Mouse (Mus musculus) heart, embryonic 14.5 days (tissue): ENCODE results near the gene Agtrap. TPM values are rescaled to one million over a fixed set of nuclear protein-coding genes. Genes with fewer than 3 reads are reported as not detected.

Experiments
- ATAC-seq: fragments of 200-750 bp; cut with Nextera tagmentation; 2 replicates; pipeline ENCODE4 v1.8.0; 2017; ENCODE audit warnings: low read depth, moderate TSS enrichment; ENCODE audit not compliant: insufficient number of reproducible peaks, insufficient read depth, low FRiP score
- H3K27ac ChIP-seq, 2 experiments: fragments of 200-500 bp in 1 of 2; fragments of 300-500 bp in 1 of 2; sonication (generic) in 1 of 2; replicated peaks in 1 of 2; 2 replicates each; pipeline ENCODE4 v1.5.1; 2012 to 2014; ENCODE audit warnings: low read depth in 2 of 2, low read length in 2 of 2, control low read depth in 1 of 2, mild to moderate bottlenecking in 1 of 2, mixed read lengths in 1 of 2; ENCODE audit not compliant: control insufficient read depth in 1 of 2, insufficient read depth in 1 of 2
- H3K27me3 ChIP-seq: fragments of 300-500 bp; sonication (generic); 2 replicates; pipeline ENCODE4 v1.6.1; 2014; ENCODE audit warnings: mild to moderate bottlenecking, low read length, control low read depth; ENCODE audit not compliant: control insufficient read depth, insufficient read depth
- H3K36me3 ChIP-seq: fragments of 300-500 bp; sonication (generic); 2 replicates; pipeline ENCODE4 v1.6.1; 2014; ENCODE audit warnings: mild to moderate bottlenecking, control low read depth, low read length, mixed read lengths; ENCODE audit not compliant: control insufficient read depth, insufficient read depth
- H3K4me1 ChIP-seq, 2 experiments: fragments of 200-500 bp in 1 of 2; fragments of 300-500 bp in 1 of 2; sonication (generic) in 1 of 2; 2 replicates each; pipeline ENCODE4 v1.6.1; 2012 to 2014; ENCODE audit warnings: low read length in 2 of 2, control low read depth in 1 of 2, mixed read lengths in 1 of 2; ENCODE audit not compliant: control insufficient read depth in 2 of 2, insufficient read depth in 2 of 2
- H3K4me2 ChIP-seq: fragments of 300-500 bp; sonication (generic); 2 replicates; pipeline ENCODE4 v1.6.1; 2014; ENCODE audit warnings: mild to moderate bottlenecking, low read length
- H3K4me3 ChIP-seq, 2 experiments: fragments of 200-500 bp in 1 of 2; fragments of 300-500 bp in 1 of 2; sonication (generic) in 1 of 2; 2 replicates each; pipeline ENCODE4 v1.5.1; 2012 to 2014; ENCODE audit warnings: low read length in 2 of 2, mild to moderate bottlenecking in 2 of 2, control low read depth in 1 of 2, low read depth in 1 of 2, moderate library complexity in 1 of 2; ENCODE audit not compliant: control insufficient read depth in 1 of 2, insufficient read depth in 1 of 2
- H3K9ac ChIP-seq: fragments of 300-500 bp; sonication (generic); 2 replicates; pipeline ENCODE4 v1.6.1; 2014; ENCODE audit warnings: mild to moderate bottlenecking, low read length
- H3K9me3 ChIP-seq: fragments of 300-500 bp; sonication (generic); 2 replicates; pipeline ENCODE4 v1.6.1; 2016; ENCODE audit warnings: low read length, control low read depth; ENCODE audit not compliant: control insufficient read depth
- WGBS: fragments of 180-500 bp; shearing (Covaris S2); extraction: QIAGEN DNeasy Blood & Tissue Kit; methylation state at CpG from one replicate; pipeline ENCODE4 v1.1.7; 2014; 5-methylcytosine and 5-hydroxymethylcytosine counted together
- polyA plus RNA-seq: library from polyadenylated mRNA; unstranded; fragments of >200 nt; fragmentation: Nextera tagmentation; extraction: Ambion mirVana; gene quantifications from 2 replicates; pipeline ENCODE4 v1.2.1, GENCODE M21; 2014

Agtrap gene
- polyA plus RNA-seq, 1 experiment from 2014 or later = 19.5 TPM

DNA sequence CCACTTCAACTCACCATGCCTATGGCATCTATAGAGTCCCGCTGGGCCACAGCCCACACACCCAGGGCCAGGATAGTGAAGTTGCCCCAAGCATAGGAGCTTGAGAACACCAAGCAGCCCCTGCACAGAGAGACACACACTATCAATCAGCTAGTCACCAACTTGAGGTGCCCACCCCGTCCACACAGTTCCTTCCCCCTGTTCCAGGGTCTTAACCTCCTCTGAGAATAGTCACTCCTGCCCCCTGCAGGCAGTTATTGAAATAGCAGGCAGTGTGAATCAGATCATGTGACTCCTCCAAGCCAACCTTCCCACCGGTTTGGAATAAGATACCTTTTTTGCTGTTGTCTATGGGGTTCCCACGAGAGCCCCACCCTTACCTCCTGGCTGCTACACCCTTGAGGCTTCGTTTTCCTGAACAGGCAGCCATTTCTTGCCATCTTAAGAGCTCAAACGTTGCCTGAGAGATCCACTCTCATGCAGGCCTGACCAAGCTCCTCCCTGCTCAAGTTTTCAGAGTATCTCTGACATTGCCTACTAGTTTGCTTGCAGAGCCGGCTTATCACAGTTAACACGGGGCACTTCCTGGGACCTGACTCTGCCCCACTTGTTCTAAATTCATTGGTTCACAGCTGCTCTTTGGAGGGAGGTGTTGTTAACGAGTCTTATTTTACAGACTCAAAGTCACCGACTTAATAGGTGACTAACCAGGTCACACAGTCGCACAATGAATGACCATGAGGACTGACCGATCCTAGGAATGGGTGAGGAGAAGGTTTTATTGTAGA, 5.4 kb downstream of the Agtrap start:
- Histone ChIP-seq H3K36me3 (peaks cover 27% of the 10 kb centered on the region), H3K4me1 (peaks cover 26 to 37% of the 10 kb centered on the region in 2 experiments), H3K27me3 (no peaks in the 10 kb centered on the region), H3K4me2 (no peak overlapping the region), H3K4me3 (no peak overlapping the region), H3K27ac (0 out of 4 replicates have a peak overlapping the region, but pooled peaks of 1 of the 2 experiments have one; percentile 33), H3K9ac (no peak overlapping the region), H3K9me3 (no peaks in the 10 kb centered on the region)
- ATAC-seq = no peak
- whole genome bisulfite sequencing = 45% methylated on average over 12 of the region's 12 CpGs

DNA sequence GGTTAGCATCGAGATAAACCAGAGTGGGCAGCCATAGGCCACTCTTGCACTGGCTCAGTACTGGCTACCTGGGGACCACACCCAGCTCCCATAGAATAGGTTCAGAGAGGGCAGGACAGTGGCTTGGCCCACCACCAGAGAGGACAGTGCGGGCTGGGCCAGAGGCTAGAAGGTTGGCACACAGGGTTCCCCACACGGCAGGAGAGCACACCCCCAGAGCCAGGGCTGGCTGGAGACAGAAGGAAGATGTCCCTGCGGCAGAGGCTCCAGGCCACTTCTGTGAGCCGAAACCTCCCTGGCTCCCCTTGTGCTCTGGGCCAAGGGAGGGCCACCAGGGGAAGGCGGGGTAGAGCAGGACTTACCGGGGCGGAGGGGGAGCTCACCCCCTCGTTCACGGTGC, 6.6 kb downstream of the Agtrap start:
- no peaks in the 10 kb centered on the region for H3K27me3 ChIP-seq
- no peaks in the 10 kb centered on the region for H3K9me3 ChIP-seq
- H3K36me3 ChIP-seq = peaks cover 27% of the 10 kb centered on the region
- H3K4me1 ChIP-seq = peaks cover 17 to 28% of the 10 kb centered on the region in 2 experiments
- no peak overlapping the region for H3K27ac ChIP-seq
- no peak overlapping the region for H3K4me2 ChIP-seq
- no peak overlapping the region for H3K4me3 ChIP-seq
- ATAC-seq = no peak
- 96% methylated on average over 10 of the region's 10 CpGs for WGBS
- no peak overlapping the region for H3K9ac ChIP-seq

DNA sequence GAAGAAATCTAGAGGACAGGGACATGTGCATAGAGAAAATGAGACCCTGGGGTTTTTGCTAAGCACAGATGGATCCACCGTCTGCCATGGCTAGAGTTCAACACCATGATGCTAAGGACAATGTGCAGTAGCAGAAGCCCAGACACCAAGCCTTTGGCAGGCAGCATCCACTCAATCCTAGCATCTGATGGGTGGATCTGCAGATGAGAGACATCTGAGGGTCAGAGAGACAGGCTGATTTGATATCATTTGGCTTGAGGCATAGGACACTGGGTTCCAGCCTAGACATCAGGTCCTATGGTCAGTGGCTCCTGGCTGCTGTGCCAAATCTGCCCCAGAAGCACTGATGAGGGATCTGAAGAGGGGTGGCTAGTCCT, 7.2 kb downstream of the Agtrap start:
- Histone ChIP-seq H3K27me3 (no peaks in the 10 kb centered on the region), H3K27ac (no peak overlapping the region), H3K9ac (no peak overlapping the region), H3K4me2 (no peak overlapping the region), H3K9me3 (no peaks in the 10 kb centered on the region), H3K36me3 (peaks cover 27% of the 10 kb centered on the region), H3K4me3 (no peak overlapping the region), H3K4me1 (peaks cover 17 to 28% of the 10 kb centered on the region in 2 experiments)
- WGBS = 83% methylated on average over 1 of the region's 1 CpGs
- no peak for ATAC-seq

DNA sequence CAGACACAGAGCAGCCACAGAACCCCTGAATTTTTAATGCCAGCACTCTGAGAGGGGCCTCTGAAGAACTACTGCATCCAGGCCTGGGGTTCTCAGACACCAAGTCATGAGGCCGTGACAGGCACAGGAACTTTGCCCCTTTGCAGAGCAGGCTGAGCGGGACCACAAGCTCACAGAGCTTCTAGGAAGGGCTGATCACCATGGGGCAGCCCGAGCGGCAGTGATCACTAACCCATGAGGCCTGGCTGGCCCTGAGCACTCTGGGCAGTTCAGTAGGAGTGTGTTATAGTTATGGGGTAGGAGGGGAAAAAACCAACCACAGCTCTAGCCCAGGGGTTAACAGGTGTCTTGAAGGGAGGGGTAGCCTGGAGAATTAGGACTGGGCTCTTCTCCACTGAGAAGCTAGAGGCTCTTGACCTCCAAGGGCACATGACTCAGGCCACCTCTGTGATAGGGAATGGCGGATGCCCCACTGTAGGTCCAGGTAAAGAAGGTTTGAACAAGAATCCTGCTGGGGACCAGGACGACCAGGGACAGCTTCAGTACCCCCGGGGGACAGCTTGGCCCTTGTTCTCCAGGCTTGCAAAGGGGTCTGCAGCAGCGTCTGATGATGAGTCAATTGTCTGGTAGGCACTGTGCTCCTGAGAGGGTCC, 7.8 kb downstream of the Agtrap start:
- H3K9me3 ChIP-seq = no peaks in the 10 kb centered on the region
- WGBS = 87% methylated on average over 8 of the region's 8 CpGs
- no peak overlapping the region for H3K4me3 ChIP-seq
- H3K27me3 ChIP-seq = no peaks in the 10 kb centered on the region
- H3K27ac ChIP-seq = no peak overlapping the region
- H3K9ac ChIP-seq = no peak overlapping the region
- peaks cover 14 to 23% of the 10 kb centered on the region in 2 experiments for H3K4me1 ChIP-seq
- peaks cover 27% of the 10 kb centered on the region for H3K36me3 ChIP-seq
- H3K4me2 ChIP-seq = no peak overlapping the region
- ATAC-seq = no peak

DNA sequence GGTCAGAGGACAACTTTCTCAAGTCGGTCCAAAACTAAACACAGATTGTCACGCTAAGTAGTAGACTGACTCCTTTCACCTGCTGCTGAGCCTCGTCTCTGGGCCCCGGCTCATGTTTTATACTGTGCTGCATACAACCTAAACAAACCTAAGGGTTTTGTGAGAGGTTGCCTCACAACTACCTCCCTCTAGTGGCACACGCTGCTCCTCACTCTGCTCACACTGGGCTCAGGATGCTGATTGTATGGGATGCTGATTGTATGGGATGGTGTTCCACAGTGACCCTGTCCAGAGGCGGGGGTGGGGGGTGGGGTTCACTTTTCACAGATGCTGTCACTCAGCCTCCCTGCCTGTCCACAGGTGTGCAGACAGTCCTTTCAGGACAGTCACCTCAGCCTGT, 8.6 kb downstream of the Agtrap start:
- peaks cover 13 to 22% of the 10 kb centered on the region in 2 experiments for H3K4me1 ChIP-seq
- H3K9me3 ChIP-seq = no peaks in the 10 kb centered on the region
- peaks cover 27% of the 10 kb centered on the region for H3K36me3 ChIP-seq
- H3K27ac ChIP-seq = no peak overlapping the region
- H3K27me3 ChIP-seq = no peaks in the 10 kb centered on the region
- no peak overlapping the region for H3K4me2 ChIP-seq
- H3K9ac ChIP-seq = no peak overlapping the region
- no peak overlapping the region for H3K4me3 ChIP-seq
- no peak for ATAC-seq
- 64% methylated on average over 6 of the region's 6 CpGs for WGBS

DNA sequence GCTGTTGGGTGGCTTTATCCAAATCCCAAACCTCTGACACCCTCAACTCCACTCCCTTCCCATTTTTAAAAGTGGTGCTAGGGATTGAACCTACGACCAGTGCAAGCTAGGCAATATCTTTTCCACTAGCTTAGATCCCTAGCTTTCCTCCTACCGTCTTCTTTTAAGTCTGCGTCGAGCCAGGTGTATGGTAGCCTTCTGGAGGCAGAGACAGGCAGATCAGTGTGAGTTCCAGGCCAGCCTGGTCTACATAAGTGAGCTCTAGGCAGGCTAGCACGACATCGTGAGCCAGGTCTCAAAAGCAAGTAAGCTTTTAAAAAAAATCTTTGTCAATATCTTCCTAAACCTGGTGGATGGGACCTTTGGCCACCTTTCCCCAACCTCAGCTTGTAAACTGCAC, 11.9 kb downstream of the Agtrap start:
- Histone ChIP-seq H3K4me2 (no peak overlapping the region), H3K27me3 (no peaks in the 10 kb centered on the region), H3K4me3 (no peak overlapping the region), H3K9ac (no peak overlapping the region; the same call in 1 of the 2 replicates), H3K36me3 (peaks cover 14% of the 10 kb centered on the region), H3K4me1 (peaks cover 2 to 4% of the 10 kb centered on the region in 2 experiments; a peak in 2 of 4 replicates), H3K27ac (no peak overlapping the region), H3K9me3 (no peaks in the 10 kb centered on the region)
- 87% methylated on average over 6 of the region's 6 CpGs for WGBS
- ATAC-seq = no peak

DNA sequence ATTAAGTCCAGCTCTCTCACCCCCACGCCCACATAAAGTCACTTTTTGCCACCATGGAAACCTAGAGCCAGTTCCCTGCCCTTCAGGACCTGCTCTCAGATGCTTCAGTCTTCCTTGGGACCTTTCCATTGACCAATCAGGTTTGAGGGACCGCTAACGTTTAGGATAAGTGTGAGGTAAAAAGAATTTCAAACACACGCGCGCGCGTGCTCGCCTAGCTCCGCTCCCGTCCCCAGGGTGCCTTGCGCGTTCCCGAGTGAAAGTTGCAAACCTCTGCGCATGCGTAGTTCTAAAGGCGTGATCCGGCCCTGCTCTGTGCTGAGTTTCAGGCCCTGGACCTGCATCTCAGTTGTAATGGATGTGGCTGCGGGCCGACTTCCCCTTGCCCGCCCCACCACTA, 12.6 kb downstream of the Agtrap start:
- H3K9ac ChIP-seq = peak overlapping the region; percentile 64
- H3K36me3 ChIP-seq = peaks cover 10% of the 10 kb centered on the region
- WGBS = 43% methylated on average over 21 of the region's 21 CpGs
- ATAC-seq = peak; percentile 40; the same call in 1 of the 2 replicates
- peaks cover 4 to 8% of the 10 kb centered on the region in 2 experiments; a peak in 2 of 4 replicates for H3K4me1 ChIP-seq
- H3K27me3 ChIP-seq = no peaks in the 10 kb centered on the region
- H3K27ac ChIP-seq = 0 out of 4 replicates have a peak overlapping the region, but pooled peaks of 1 of the 2 experiments have one; percentile 24
- no peaks in the 10 kb centered on the region for H3K9me3 ChIP-seq
- peak overlapping the region; percentile 34 to 41 for H3K4me3 ChIP-seq
- peak overlapping the region; percentile 71 for H3K4me2 ChIP-seq
